Mouse (Mus musculus) neural tube, embryonic 14.5 days (tissue): ENCODE measurements at regions not wholly inside any gene's neighbourhood (a gene's known extent, or its start where the extent isn't known, plus 50 kb on each side); places are given as distances from the start of the nearest gene placed in this dataset.

Experiments
- ATAC-seq: fragments of 200-750 bp; cut with Nextera tagmentation; 2 replicates; pipeline ENCODE4 v1.8.0; 2017; ENCODE audit warnings: low read depth, mild to moderate bottlenecking, moderate TSS enrichment, moderate library complexity
- H3K27ac ChIP-seq: fragments of 300-500 bp; sonication (generic); 2 replicates; pipeline ENCODE4 v1.5.1; 2014; ENCODE audit warnings: low read depth, mild to moderate bottlenecking, control low read depth, low read length, moderate library complexity, mixed read lengths
- H3K27me3 ChIP-seq: fragments of 300-500 bp; sonication (generic); 2 replicates; pipeline ENCODE4 v1.6.1; 2014; ENCODE audit warnings: low read length; ENCODE audit not compliant: control insufficient read depth, insufficient read depth
- H3K36me3 ChIP-seq: fragments of 300-500 bp; sonication (generic); 2 replicates; pipeline ENCODE4 v1.6.1; 2014; ENCODE audit warnings: low read length, mixed read lengths; ENCODE audit not compliant: control insufficient read depth, insufficient read depth
- H3K4me1 ChIP-seq: fragments of 300-500 bp; sonication (generic); 2 replicates; pipeline ENCODE4 v1.6.1; 2014; ENCODE audit warnings: low read length; ENCODE audit not compliant: control insufficient read depth, insufficient read depth
- H3K4me2 ChIP-seq: fragments of 300-500 bp; sonication (generic); 2 replicates; pipeline ENCODE4 v1.6.1; 2014; ENCODE audit warnings: mild to moderate bottlenecking, low read depth, low read length, control low read depth
- H3K4me3 ChIP-seq: fragments of 300-500 bp; sonication (generic); 2 replicates; pipeline ENCODE4 v1.5.1; 2014; ENCODE audit warnings: low read depth, low read length, control low read depth, mixed read lengths
- H3K9ac ChIP-seq: fragments of 300-500 bp; sonication (generic); replicated peaks from 2 replicates; pipeline ENCODE4 v1.6.1; 2014; ENCODE audit warnings: low read depth, mild to moderate bottlenecking, control low read depth, low read length, mixed read lengths
- H3K9me3 ChIP-seq: fragments of 300-500 bp; sonication (generic); 2 replicates; pipeline ENCODE4 v1.6.1; 2016; ENCODE audit warnings: low read length; ENCODE audit not compliant: control insufficient read depth
- WGBS: fragments of 180-500 bp; shearing (Covaris S2); extraction: QIAGEN DNeasy Blood & Tissue Kit; methylation state at CpG from one replicate; pipeline ENCODE4 v1.1.7; 2014; 5-methylcytosine and 5-hydroxymethylcytosine counted together

- Histone ChIP-seq H3K9me3 (no peaks in the 10 kb centered on the region), H3K36me3 (no peaks in the 10 kb centered on the region), H3K9ac (no peak overlapping the region), H3K4me3 (no peak overlapping the region), H3K4me2 (no peak overlapping the region), H3K27ac (no peak overlapping the region), H3K27me3 (no peaks in the 10 kb centered on the region), H3K4me1 (no peaks in the 10 kb centered on the region)
- WGBS, result 86% methylated on average over 7 of the region's 7 CpGs
- ATAC-seq, result no peak
Measured at GRCm38 (mm10) chr16:50690818-50691217, 99.9 kb upstream of the Ccdc54 start.

GRCm38 (mm10) chr16:50689525-50689924, 98.6 kb upstream of the Ccdc54 start:
- ATAC-seq, result 0 out of 2 replicates have a peak, but pooled peaks have one; percentile 17
- Histone ChIP-seq H3K4me3 (no peak overlapping the region), H3K9ac (no peak overlapping the region)

GRCm38 (mm10) chr16:50688818-50689506, 98.0 kb upstream of the Ccdc54 start:
- no peaks in the 10 kb centered on the region for H3K36me3 ChIP-seq
- no peaks in the 10 kb centered on the region for H3K27me3 ChIP-seq
- no peaks in the 10 kb centered on the region for H3K4me1 ChIP-seq
- peak overlapping the region; percentile 28; the same call in 1 of the 2 replicates for H3K27ac ChIP-seq
- no peak overlapping the region for H3K4me2 ChIP-seq
- ATAC-seq, result peak; percentile 83
- WGBS, result 67% methylated on average over 11 of the region's 11 CpGs
- no peaks in the 10 kb centered on the region for H3K9me3 ChIP-seq
- no peak overlapping the region for H3K4me3 ChIP-seq
- no peak overlapping the region for H3K9ac ChIP-seq

More at GRCm38 (mm10) chr16:50689525-50689924, 98.6 kb upstream of the Ccdc54 start:
- Histone ChIP-seq H3K27ac (no peak overlapping the region), H3K36me3 (no peaks in the 10 kb centered on the region), H3K4me1 (no peaks in the 10 kb centered on the region), H3K4me2 (no peak overlapping the region), H3K9me3 (no peaks in the 10 kb centered on the region), H3K27me3 (no peaks in the 10 kb centered on the region)
- WGBS, result 69% methylated on average over 10 of the region's 10 CpGs

- H3K27ac ChIP-seq, result no peak overlapping the region
- H3K9me3 ChIP-seq, result no peaks in the 10 kb centered on the region
- 78% methylated on average over 6 of the region's 6 CpGs for WGBS
- no peak overlapping the region for H3K9ac ChIP-seq
- ATAC-seq, result no peak
- H3K4me3 ChIP-seq, result no peak overlapping the region
- no peaks in the 10 kb centered on the region for H3K36me3 ChIP-seq
- no peaks in the 10 kb centered on the region for H3K27me3 ChIP-seq
- H3K4me1 ChIP-seq, result no peaks in the 10 kb centered on the region
- no peak overlapping the region for H3K4me2 ChIP-seq
Measured at GRCm38 (mm10) chr16:50679698-50680097, 88.7 kb upstream of the Ccdc54 start.

GRCm38 (mm10) chr16:50673339-50673738, 82.4 kb upstream of the Ccdc54 start:
- Histone ChIP-seq H3K9ac (no peak overlapping the region), H3K9me3 (no peaks in the 10 kb centered on the region), H3K27ac (no peak overlapping the region), H3K4me3 (no peak overlapping the region), H3K27me3 (no peaks in the 10 kb centered on the region), H3K36me3 (no peaks in the 10 kb centered on the region), H3K4me1 (no peaks in the 10 kb centered on the region), H3K4me2 (no peak overlapping the region)
- 87% methylated on average over 5 of the region's 5 CpGs for WGBS
- ATAC-seq, result no peak

GRCm38 (mm10) chr16:50672713-50673112, 81.8 kb upstream of the Ccdc54 start:
- Histone ChIP-seq H3K27ac (no peak overlapping the region), H3K36me3 (no peaks in the 10 kb centered on the region), H3K4me1 (no peaks in the 10 kb centered on the region), H3K9me3 (no peaks in the 10 kb centered on the region), H3K27me3 (no peaks in the 10 kb centered on the region), H3K9ac (no peak overlapping the region), H3K4me2 (no peak overlapping the region), H3K4me3 (no peak overlapping the region)
- 79% methylated on average over 5 of the region's 5 CpGs for WGBS
- no peak for ATAC-seq

GRCm38 (mm10) chr16:50671170-50671569, 80.2 kb upstream of the Ccdc54 start:
- H3K4me2 ChIP-seq, result no peak overlapping the region
- H3K27ac ChIP-seq, result no peak overlapping the region
- no peaks in the 10 kb centered on the region for H3K4me1 ChIP-seq
- no peaks in the 10 kb centered on the region for H3K36me3 ChIP-seq
- ATAC-seq, result no peak
- no peak overlapping the region for H3K9ac ChIP-seq
- WGBS, result 90% methylated on average over 5 of the region's 5 CpGs
- no peak overlapping the region for H3K4me3 ChIP-seq
- no peaks in the 10 kb centered on the region for H3K9me3 ChIP-seq
- H3K27me3 ChIP-seq, result no peaks in the 10 kb centered on the region

GRCm38 (mm10) chr16:50664240-50664639, 73.3 kb upstream of the Ccdc54 start:
- Histone ChIP-seq H3K27ac (no peak overlapping the region), H3K36me3 (no peaks in the 10 kb centered on the region), H3K4me2 (no peak overlapping the region), H3K9me3 (no peaks in the 10 kb centered on the region), H3K4me3 (no peak overlapping the region), H3K27me3 (no peaks in the 10 kb centered on the region), H3K9ac (no peak overlapping the region), H3K4me1 (no peaks in the 10 kb centered on the region)
- 57% methylated on average over 2 of the region's 2 CpGs for WGBS
- no peak for ATAC-seq
